Mouse (Mus musculus): ENCODE results near the gene Zdhhc22. TPM values are rescaled to one million over a fixed set of nuclear protein-coding genes. Genes with fewer than 3 reads are reported as not detected.

Zdhhc22 gene
- total and polyA plus RNA-seq, 3 experiments = 0.10 TPM; not detected in 2

DNA sequence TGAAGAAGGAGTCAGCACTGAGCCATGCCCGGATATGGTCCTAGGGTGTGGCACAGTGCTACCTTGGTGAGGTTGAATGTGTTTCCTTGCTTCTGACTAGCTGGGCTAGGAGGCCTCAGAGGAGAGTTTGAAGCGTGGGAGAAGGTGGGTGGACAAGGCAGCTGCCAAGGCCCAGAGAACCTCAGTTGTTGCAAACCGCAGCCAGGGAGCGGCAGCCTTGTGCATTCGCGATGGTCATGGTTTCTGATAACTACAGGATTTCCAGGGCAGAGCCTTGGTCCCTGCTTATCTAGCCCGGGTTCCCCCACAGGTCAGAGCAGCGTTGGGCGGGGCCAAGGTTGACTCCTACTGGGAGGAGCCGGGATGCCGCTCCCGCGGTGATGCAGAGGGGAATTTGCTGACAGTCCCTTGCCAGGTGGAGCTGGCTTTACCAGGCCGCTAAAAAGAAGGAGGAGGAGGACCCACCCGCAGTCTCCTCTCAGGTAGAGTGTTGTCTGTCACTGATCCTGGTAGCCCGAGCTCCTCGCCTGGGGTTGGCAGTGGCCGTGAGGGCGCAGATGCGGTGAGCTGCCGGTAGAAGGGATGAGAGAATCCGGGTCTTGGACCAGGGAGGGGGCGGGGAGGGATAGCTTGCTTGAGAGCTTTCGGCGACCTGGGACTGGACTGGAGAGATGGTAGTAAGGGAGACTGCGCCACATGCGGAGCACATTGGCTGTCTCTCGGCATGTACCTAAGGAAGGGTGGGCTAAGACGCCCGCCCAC lies 36.1 kb upstream of the Zdhhc22 start:
- H3K9ac ChIP-seq (ENCODE audit: control insufficient read depth, low read depth, low read length, poor library complexity, severe bottlenecking) = no peak overlapping the region
- H3K27me3 ChIP-seq (ENCODE audit: control insufficient read depth in 1 of 2, insufficient read depth in 2 of 2, low read length in 2 of 2) = peaks cover 0 to 7% of the 10 kb centered on the region in 2 experiments; a peak in 3 of 4 replicates
- H3K27ac ChIP-seq (ENCODE audit: control insufficient read depth, low read depth, low read length) = no peak overlapping the region
- H3K79me2 ChIP-seq (ENCODE audit: control insufficient read depth, insufficient read depth, low read length, poor library complexity) = no peaks in the 10 kb centered on the region
- TF ChIP-seq CTCF (IDR thresholded peaks at IDR 0.05 in 2 of 3, conservative IDR thresholded peaks at IDR 0.05 in 1 of 3; ENCODE audit: control insufficient read depth in 1 of 3, insufficient read depth in 1 of 3, low read depth in 2 of 3, low read length in 3 of 3, poor library complexity in 1 of 3, severe bottlenecking in 1 of 3) (peak in 1 of 3 experiments; percentile 9; a peak in 1 of 6 replicates), MEF2A (IDR thresholded peaks at IDR 0.05; ENCODE audit: extremely low read depth, insufficient replicate concordance, low read depth, low read length, poor library complexity, severe bottlenecking) (no peak)
- H3K4me3 ChIP-seq (ENCODE audit: control insufficient read depth in 1 of 2, insufficient read depth in 1 of 2, low read depth in 2 of 2, low read length in 2 of 2) = no peak overlapping the region
- peaks cover 0 to 8% of the 10 kb centered on the region in 2 experiments; a peak in 3 of 4 replicates for H3K4me1 ChIP-seq (ENCODE audit: control insufficient read depth in 1 of 2, insufficient read depth in 2 of 2, low read length in 2 of 2)
- peaks cover 0 to 2% of the 10 kb centered on the region in 2 experiments; a peak in 1 of 4 replicates for H3K36me3 ChIP-seq (ENCODE audit: control insufficient read depth in 1 of 2, insufficient read depth in 2 of 2, low read length in 2 of 2)
- H3K9me3 ChIP-seq (replicated peaks; ENCODE audit: insufficient read depth, low read length) = no peaks in the 10 kb centered on the region
- peak; percentile 40 for DNase-seq (ENCODE audit: low read depth, low spot score)

DNA sequence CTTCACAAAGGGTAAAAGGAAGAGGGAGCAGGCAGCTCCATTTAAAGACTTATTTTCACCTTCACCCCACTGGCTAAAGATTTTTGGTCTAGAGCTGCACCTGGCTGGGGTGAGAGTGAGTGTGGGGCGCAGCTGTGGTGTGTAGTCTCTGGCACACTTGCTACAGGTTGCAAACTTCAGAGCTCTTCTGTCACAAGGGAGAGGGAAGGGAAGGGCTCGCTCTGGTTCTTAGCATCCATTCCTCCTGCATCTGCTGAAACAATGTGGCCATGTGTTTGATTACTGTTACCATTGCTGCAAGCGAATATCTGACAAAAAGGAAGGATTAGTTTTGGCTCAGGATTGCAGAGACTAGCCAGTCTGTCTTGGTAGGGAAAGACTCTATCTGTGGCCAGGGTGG lies 33.2 kb upstream of the Zdhhc22 start:
- H3K9me3 ChIP-seq (replicated peaks; ENCODE audit: insufficient read depth, low read length) = no peaks in the 10 kb centered on the region
- TF ChIP-seq JUND (IDR thresholded peaks at IDR 0.05; ENCODE audit: low read depth, low read length) = no peak
- no peak for TF ChIP-seq CHD1 (IDR thresholded peaks at IDR 0.05; ENCODE audit: low read depth, low read length)
- TF ChIP-seq ZNF384 (IDR thresholded peaks at IDR 0.05; ENCODE audit: low read depth, low read length) = no peak
- TF ChIP-seq EP300 (IDR thresholded peaks at IDR 0.05; ENCODE audit: low read depth in 1 of 2, low read length in 2 of 2) = no peak
- no peaks in the 10 kb centered on the region for H3K4me1 ChIP-seq (ENCODE audit: control insufficient read depth in 1 of 2, insufficient read depth in 2 of 2, low read length in 2 of 2)
- H3K9ac ChIP-seq (ENCODE audit: control insufficient read depth, low read depth, low read length, poor library complexity, severe bottlenecking) = no peak overlapping the region
- H3K79me2 ChIP-seq (ENCODE audit: control insufficient read depth, insufficient read depth, low read length, poor library complexity) = no peaks in the 10 kb centered on the region
- no peak overlapping the region for H3K27ac ChIP-seq (ENCODE audit: control insufficient read depth, low read depth, low read length)
- no peaks in the 10 kb centered on the region for H3K36me3 ChIP-seq (ENCODE audit: control insufficient read depth in 1 of 2, insufficient read depth in 2 of 2, low read length in 2 of 2)
- no peak overlapping the region for H3K4me3 ChIP-seq (ENCODE audit: control insufficient read depth in 1 of 2, insufficient read depth in 1 of 2, low read depth in 2 of 2, low read length in 2 of 2)
- H3K27me3 ChIP-seq (ENCODE audit: control insufficient read depth in 1 of 2, insufficient read depth in 2 of 2, low read length in 2 of 2) = peaks cover 0 to 7% of the 10 kb centered on the region in 2 experiments
- no peak for DNase-seq (ENCODE audit: low read depth, low spot score)

DNA sequence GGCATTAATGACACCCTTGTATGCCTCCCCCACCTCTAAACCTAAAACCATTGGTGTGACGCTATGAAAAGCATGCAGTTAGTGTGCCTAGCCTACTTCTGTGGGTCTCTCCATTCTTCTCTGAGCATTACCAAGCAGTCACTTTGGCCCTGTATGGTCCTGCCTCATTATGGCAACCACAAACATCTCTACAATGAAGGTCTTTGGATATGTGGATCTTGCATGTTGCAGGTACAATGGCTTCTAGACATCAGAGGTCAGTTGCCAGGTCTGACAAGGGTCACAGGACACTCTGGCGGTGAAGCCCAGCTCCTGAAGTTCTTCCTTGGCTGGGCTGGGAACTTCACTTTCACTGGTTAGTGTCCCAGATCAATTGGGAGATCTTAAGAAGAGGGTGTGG lies 31.8 kb upstream of the Zdhhc22 start:
- H3K9ac ChIP-seq (ENCODE audit: control insufficient read depth, low read depth, low read length, poor library complexity, severe bottlenecking) = no peak overlapping the region
- H3K79me2 ChIP-seq (ENCODE audit: control insufficient read depth, insufficient read depth, low read length, poor library complexity) = no peaks in the 10 kb centered on the region
- H3K36me3 ChIP-seq (ENCODE audit: control insufficient read depth in 1 of 2, insufficient read depth in 2 of 2, low read length in 2 of 2) = no peaks in the 10 kb centered on the region
- no peak for DNase-seq (ENCODE audit: low read depth, low spot score)
- TF ChIP-seq SIN3A (IDR thresholded peaks at IDR 0.05; ENCODE audit: low read length) (no peak), MYC (IDR thresholded peaks at IDR 0.05; ENCODE audit: low read depth, low read length) (no peak)
- H3K4me1 ChIP-seq (ENCODE audit: control insufficient read depth in 1 of 2, insufficient read depth in 2 of 2, low read length in 2 of 2) = no peaks in the 10 kb centered on the region
- H3K27me3 ChIP-seq (ENCODE audit: control insufficient read depth in 1 of 2, insufficient read depth in 2 of 2, low read length in 2 of 2) = peaks cover 0 to 7% of the 10 kb centered on the region in 2 experiments
- H3K9me3 ChIP-seq (replicated peaks; ENCODE audit: insufficient read depth, low read length) = no peaks in the 10 kb centered on the region
- H3K4me3 ChIP-seq (ENCODE audit: control insufficient read depth in 1 of 2, insufficient read depth in 1 of 2, low read depth in 2 of 2, low read length in 2 of 2) = no peak overlapping the region
- H3K27ac ChIP-seq (ENCODE audit: control insufficient read depth, low read depth, low read length) = no peak overlapping the region
